Mouse (Mus musculus): ENCODE measurements around the gene Timm10.
A peak's percentile ranks its signal among the peaks of the same experiment; 100 is the strongest.

Gene Timm10

DNA sequence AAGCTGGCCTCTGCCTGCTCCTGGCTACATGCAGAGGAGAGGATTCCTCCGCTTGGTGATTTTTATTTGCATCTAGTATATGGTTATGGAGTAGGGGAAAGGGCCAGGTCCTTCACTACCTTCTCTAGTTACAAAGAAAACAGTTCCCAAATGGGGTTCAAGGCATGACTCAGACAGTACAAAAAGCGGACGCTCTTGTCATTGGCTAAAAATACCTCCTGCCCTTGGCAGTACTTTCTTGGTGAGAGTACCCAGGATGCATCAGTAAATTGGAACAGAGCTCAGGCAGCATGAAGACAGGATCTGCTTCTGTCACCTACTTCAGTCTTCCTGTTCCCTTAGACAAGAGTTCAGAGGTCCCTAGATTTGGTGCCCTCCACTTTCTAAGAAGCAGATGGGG, 6.9 kb upstream of the Timm10 start:
- DNase-seq (ENCODE audit: low spot score in 2 of 2): no peak

- DNase-seq (ENCODE audit: low spot score in 2 of 2): no peak
These were observed 4.2 kb upstream of the Timm10 start, which contains the start of gene Smtnl1 for GRCm38 (mm10) chr2:84822552-84822951. Smtnl1 (minus strand) TSS chr2:84822652.

GRCm38 (mm10) chr2:84823237-84823636, 3.6 kb upstream of the Timm10 start:
- DNase-seq (ENCODE audit: low spot score in 2 of 2): no peak

DNA sequence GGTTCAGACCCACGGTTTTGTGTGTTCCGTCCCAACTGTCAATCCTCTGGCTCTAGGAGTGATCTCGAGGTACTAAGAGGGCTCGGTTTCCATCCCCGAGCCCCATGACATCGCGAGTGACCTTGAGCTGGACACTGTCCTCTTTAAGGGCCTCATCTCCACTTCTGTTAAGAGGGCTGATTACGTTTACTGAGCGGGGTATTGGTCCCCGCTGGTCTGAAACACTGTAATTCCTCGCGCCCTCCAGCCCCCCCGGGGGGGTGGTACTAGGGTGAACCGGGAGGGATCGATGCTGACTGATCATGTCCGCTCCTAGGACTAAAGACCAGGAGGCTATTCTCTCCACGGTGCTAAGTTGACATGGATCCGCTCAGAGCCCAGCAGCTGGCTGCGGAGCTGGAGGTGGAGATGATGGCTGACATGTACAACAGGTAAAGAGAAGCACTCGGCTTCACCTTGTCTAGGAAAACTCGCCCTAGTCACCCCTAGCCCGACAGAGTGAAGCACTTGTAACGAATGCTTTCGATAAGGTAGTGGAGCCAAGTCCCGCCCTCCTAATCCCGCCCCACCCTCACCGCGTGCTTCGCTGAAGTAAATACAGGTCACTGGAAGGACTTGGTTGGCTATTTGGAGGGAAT, 605 bp downstream of the Timm10 start:
- peak in 1 of 2 experiments; percentile 39 for DNase-seq (ENCODE audit: low spot score in 2 of 2)

DNA sequence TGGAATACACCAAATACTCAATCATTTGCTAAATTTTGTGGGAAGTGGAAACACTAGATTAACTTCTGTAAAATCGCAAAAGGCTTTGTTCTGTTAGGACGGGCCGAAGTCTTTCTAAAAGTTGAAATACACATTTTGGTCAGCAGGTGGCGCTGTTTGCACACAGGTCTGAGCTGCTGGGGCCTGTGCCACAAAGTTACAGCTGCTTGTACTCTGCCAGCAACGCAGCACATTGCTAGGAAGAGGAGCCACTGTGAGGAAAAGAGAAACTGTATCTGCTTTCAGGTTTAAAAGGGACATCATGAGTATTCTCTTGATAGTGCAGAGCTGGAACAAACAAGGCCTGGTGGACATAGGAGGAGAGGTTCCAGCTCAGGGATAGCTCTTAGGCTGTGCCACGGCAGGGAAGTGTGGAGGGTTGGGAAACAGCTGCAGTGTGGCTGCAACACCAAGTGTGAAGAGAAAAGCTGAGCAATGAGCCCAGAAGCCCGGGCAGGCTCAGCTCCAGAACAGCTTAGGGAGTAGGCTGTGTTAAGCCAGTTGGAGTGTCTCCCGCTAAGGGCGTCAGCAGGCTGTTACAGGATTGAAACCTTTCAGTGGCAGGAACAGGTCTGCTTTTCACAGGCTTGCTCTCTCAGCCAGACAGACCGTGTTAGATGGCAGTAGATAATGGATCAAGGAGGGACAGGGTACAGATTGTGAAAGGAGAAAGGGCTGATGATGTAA, 5.0 kb downstream of the Timm10 start:
- peak; percentile 71 to 81 for DNase-seq (ENCODE audit: low spot score in 2 of 2)

DNA sequence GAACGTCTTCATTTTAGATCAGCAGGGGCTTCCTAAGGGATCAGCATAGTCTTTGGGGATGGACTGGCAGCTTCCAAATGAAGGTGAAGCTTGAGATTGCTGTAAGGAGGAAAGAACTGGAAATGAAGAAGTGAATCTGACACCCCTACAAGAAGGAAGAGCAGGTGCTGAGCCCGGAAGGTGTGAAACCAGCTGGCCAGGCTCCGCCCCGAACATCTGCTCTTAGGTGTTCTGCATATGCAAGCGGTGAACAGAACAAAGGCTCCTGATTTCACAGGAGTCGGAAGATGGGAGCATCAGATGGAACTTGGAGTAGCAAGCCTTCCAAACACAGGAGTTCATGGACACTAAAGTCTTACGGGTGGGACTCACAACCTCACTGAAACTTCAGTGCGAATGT, 10.3 kb downstream of the Timm10 start:
- peak; percentile 75 for DNase-seq (ENCODE audit: low spot score in 2 of 2)

DNA sequence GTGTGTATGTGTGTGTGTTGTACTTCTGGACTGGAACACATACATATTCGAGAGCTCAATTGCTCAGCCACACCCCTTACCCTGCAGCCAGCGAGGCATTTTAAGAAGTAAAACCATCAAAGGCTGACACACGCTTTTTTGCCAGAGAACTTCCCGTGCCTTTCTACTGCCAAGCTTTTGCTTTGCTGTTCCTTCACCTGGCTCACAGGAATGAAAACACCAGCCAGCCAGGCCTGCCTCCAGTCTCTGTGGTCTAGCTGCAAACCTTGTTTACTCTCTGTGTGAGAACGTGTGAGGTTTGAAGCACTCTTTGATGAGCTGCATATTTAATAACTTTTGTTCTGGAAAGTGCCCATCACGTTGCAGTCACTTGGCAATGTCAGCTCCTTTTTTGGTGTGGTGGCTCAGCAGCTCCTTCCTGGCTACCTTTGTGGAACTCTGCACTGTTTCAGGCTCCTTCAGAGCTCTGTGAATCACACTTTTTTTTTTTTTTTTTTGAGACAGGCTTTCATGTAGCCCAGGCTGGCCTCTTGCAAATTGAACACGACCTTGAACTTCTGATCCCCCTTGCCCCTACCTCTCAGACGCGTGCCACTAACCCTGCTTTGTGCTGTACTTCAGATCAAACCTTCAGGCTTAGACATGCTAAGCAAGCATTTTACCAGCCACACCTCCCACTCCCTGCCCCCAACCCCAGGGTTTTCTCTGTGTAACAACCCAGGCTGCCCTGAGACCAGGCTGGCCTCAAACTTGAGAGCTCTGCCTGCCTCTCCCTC, 11.2 kb downstream of the Timm10 start:
- DNase-seq (ENCODE audit: low spot score in 2 of 2): peak; percentile 44 to 51

- no peak for DNase-seq (ENCODE audit: low spot score in 2 of 2)
These were observed 11.8 kb downstream of the Timm10 start, which contains the start of gene Slc43a1 for GRCm38 (mm10) chr2:84838593-84838949. Slc43a1 (plus strand) TSS chr2:84838850.

GRCm38 (mm10) chr2:84838993-84839980, 12.5 kb downstream of the Timm10 start:
- peak; percentile 53 to 70 for DNase-seq (ENCODE audit: low spot score in 2 of 2)

DNA sequence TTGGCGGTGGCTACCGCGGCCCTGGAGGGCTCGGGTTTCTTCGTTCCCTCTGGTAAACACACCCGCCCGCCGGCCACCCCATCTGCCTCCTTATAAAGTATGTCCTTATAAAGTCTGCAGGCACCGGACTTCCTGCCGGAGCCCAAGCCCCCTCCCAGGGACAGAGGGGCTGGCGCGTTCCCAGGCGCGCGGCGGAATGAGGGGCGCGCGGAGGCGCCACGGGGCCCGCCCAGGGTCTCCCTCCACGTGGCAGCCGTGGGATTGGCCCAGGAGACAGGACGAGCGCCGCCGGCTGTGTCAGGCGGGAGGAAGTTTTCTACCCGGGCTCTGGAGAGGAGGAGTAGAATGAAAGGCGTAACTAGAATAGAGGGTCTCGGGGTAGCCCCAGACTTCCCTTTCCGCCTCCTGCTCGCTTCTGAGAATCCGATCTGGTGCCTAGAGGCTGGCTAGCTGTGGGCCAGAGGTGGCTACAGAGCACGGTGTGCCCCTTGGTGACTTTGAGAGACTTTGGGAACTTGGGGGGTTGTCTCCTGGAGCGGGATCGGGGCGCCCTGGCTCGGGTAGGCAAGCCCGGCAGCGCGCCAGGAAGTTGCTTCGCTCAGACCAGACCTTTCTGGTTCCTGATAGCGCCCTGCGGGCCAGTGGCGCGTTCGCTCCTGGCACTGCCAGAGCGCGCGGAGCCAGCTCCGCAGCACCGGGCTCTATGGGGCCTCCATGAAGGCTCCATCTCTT, 13.4 kb downstream of the Timm10 start:
- peak; percentile 61 to 64 for DNase-seq (ENCODE audit: low spot score in 2 of 2)

- DNase-seq (ENCODE audit: low spot score in 2 of 2): no peak
These were observed 14.2 kb downstream of the Timm10 start for GRCm38 (mm10) chr2:84840748-84841563.

GRCm38 (mm10) chr2:84841905-84842304, 15.1 kb downstream of the Timm10 start:
- peak; percentile 74 to 83 for DNase-seq (ENCODE audit: low spot score in 2 of 2)

DNA sequence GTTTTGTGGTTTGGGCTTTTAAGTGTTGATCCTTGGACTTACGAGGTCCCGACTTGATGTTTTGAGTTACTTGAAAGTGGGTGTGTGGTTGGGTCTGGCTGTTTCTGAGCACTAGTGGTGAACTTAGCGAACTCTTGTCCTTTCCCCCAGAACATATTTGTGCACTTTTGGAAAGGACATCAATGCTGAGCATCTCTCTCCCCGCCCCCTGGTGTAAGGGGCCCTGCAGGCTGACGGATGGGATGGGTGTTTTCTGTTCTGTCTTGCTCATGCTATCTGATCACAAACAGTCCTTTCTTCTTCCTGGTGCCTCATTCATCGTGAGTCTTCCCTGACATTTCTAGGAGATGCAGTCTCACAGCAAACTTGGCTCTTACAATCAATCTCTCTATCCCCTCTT, 16.9 kb downstream of the Timm10 start:
- DNase-seq (ENCODE audit: low spot score in 2 of 2): no peak

- DNase-seq (ENCODE audit: low spot score in 2 of 2): no peak
These were observed 18.4 kb downstream of the Timm10 start for GRCm38 (mm10) chr2:84845226-84845625.

- no peak for DNase-seq (ENCODE audit: low spot score in 2 of 2)
These were observed 23.8 kb downstream of the Timm10 start for GRCm38 (mm10) chr2:84850407-84851129.

DNA sequence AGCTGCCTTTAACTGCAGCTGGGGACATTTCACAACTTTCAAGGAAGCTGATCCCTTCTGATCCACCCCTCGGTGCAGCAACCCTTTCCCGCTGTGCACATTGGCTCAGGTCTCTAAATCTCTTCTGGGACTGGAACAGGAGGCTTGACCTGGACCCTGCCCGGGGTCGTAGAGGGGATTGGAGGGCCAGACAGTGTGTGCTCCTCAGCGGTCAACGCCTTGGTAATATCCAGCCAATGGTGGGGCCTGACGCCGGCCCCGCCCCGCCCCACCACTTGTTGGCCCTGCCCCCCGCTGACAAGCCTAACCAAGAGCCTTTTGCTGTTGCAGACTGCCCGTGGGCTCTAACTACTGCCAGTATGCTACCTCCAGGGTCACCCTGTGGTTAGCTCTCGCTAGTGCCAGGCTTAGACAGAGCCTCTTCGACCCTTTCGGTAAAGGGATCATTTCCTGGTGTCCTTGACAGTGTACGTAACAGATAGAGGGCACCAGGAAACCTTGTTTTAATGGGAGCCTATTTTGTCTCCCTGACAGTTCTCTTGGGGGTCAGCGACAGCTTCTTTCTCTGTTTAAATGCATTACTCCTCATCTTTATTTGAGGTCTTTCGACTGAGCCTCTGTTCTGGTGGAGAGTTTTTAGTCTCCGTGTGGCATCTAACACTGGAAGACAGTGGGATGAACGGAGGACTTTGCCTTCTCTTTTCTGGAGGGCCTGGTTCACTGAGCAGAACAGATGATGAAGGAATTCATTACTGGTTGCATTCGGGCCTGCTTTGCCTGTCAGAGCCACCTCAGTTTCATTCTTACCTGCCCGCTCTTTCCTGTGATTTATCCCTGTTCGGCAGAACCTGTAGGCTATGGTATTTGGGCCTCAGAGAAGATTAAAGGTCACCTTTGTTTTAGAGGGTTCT, 24.6 kb downstream of the Timm10 start:
- no peak for DNase-seq (ENCODE audit: low spot score in 2 of 2)

GRCm38 (mm10) chr2:84855732-84856131, 28.9 kb downstream of the Timm10 start:
- DNase-seq (ENCODE audit: low spot score in 2 of 2): peak; percentile 36 to 39

GRCm38 (mm10) chr2:84858551-84858950, 31.8 kb downstream of the Timm10 start:
- no peak for DNase-seq (ENCODE audit: low spot score in 2 of 2)
